Mouse (Mus musculus) yolk sac, embryonic 10.5 days (tissue): Measurements from ENCODE around the gene Phf21b.
"Not testable (repeated sequence)": the region's sequence is repeated elsewhere in the genome, so short reads cannot be mapped to it uniquely, and the experiment has no call there.

ENCODE experiments used
- DNase-seq: peaks from one replicate; pipeline ENCODE4 v3.0.0-alpha.2; 2017; ENCODE audit warnings: low spot score

Phf21b gene

DNA sequence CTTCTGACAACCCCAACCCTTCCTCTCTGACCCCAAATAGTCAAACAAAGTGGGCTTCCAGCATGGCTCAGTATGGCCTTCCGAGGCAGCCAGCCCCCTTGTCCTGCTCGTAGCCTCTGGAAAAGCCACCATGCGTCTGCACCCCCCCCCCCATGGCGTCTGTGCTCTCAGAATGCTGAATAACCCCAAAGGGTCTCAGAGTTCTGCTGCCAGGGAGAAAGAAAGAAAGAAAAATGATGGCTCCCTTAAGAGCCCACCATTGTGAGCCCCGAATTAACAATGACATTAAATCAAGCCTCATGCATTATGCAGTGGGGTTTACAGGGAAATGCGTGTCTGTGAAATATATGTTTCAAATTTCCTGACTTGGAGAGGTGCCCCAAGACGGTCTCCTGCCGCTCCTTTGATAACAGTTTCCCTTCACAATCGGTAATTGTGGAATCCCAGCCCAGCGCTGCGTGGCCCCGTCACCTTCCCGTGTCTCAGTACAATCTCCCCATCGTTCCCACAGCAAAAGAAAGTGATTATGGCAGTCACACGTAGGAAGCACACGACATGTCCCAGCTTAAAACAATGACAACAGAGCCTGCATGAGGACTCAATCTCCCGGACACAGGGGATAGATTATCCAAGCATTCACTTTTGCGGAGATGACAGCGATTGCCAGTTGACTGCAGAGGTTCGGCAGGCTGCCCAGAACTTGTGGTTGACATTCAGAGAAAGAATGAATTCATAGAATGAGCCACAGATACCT is 80.3 kb downstream of the Phf21b start:
- DNase-seq = no peak

DNA sequence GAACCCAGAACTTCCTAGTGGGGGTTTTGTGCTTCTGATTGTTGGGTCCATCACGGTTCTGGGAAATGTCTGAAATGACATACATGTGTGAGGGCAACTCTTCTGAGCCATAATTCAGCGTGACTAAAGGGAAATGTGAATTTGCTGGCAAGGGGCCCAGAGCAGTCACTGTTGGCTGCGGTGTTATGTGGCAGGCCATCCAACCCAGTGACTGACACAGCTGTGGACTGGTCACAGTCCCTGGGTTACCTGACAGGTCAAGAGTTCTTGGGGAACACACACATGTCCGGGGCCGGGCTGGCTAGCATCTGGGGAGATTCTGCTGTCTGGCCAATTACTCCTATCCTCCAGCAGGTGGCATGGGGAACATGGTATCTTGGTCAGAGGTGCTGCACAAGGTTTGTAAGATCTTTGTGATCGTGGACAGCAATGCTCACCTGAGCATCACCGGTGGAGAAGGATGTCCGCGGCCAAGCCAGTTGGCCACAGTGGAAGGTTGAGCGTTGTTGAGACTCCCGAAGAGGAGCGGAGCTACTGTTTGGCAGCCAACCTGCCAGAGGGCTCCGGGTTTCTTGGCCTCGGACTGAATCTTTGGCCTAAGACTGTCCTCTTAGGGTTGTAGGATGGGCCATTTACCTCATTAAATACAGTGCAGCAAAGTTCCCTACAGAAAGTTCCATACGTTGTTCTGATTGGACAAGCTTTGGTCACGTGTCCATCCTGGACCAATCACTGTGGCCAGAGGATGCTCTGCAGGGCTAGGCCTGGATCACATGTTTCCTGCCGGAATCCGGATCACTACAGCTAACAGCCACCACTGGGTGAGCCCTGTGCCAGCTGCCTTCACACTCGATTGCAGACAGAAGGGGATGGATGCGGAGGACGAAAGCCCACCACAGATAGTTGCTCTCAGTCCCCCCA is 83.4 kb downstream of the Phf21b start:
- no peak for DNase-seq

DNA sequence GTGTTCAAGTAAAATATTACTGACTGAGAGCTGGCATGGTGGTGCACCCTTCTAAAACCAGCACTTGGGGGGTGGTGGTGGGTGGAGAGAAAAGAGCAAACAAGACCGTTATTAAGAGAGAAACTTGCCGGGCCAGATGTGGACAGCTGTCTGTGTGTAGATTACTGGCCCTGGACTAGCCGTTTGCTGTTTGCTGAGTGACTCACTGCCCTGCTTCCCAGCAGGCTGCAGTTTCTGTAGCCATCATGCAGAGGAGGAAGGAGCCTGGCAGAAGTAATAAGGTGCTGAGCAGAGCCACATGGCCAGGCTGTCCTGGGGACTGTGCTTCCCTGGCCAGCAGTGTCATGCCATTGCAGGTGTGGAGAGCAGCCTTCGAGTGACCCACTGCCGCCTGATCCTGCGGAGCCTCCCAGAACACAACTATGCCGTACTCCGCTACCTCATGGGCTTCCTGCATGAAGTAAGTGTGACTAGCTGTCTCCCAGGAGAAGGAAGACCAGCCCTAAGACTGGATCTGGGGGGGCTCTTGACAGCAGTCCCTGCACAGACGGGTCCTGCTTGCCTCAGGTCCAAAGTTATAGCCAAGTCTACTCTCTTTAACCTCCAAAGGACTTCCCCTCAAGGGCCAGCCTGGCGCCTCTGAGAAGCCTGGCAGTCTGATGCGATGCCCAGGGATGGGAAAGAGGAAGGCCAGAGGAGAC is 86.1 kb downstream of the Phf21b start:
- no peak for DNase-seq

DNA sequence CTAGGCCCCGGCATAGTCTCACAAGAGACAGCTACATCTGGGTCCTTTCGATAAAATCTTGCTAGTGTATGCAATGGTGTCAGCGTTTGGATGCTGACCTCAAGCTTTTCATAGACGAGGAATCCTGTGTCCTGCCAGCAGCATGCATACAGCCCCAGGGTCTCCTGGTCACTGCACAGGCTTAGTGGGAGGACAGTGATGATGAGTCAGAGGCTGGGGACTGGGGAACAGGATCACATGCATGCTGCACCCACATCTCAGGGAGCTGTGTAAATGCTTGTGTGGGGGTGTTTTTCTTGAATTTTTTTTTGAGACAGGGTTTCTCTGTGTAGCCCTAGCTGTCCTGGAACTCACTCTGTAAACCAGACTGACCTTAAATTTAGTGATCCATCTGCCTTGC is 87.3 kb downstream of the Phf21b start:
- DNase-seq = not testable (repeated sequence)

DNA sequence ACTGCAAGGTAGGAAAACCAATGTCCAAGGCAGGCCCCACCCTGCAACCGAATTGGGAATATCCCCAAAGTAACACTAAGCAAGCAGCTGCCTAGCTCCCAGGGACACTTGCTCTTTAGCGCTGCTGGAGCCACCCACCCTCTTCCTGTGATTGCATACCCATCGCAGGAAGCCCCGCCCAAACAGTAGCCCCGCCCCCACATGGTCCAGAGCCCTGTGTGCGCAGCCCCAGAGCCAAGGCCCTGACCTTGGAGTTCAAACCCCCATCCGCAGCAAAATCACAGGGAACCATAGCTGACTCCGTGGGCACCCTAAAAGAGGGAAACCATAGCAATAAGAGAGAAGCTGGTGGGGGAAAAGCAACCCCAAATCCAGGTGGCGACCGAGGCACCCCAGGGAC is 89.2 kb downstream of the Phf21b start:
- DNase-seq = no peak

DNA sequence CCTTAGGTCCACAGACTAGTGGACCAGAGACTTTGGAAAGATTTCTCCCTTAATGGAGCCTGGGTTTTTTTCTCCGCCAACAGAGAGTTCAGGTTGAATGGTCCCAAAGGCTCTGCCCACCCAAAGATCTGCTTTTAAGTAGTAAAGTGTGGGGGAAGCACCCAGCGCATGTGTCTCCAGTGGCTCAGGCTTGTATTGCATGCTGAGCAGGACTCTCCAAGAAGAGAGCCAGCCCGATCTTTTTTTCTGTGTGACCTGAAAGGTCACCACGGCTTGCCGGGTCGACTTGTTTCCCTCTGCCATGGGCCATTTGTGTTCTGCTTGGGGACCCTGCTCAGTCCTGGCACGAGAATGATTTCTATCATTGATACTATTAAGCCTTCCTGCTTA is 92.4 kb downstream of the Phf21b start:
- no peak for DNase-seq

DNA sequence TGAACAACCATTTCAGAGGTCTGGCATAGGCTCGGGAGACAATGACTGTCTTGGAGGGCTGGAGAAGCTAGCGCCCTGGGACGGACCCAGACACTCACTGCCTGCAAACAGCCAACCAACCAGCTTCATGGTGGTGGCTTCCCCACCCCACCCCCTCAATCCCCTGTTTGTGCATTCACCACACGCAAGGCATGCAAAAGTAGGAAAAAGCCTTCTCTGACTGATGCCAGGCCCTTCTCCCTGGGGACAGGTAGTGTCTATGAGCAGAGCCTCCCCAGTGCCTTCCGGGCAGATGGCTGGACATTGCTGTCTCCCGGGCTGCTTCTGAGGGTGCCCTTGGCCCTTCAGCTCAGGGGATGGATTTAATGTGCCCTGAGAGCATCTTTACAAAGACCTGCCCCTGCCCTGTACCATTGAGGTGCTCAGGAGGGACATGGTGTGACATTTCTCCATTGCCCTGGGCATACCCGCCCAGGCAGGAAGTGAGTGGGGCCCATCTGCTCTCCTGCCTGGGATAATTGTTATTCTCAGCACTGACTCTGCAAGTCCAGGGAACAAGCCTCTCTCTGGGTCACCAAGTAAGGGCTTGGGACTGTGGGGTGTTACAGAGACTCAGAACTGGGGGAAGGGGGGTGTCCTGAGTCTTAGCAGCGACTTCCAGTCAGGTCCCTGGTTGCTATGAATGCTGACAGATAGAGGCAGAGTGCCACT is 93.0 kb downstream of the Phf21b start:
- no peak for DNase-seq

DNA sequence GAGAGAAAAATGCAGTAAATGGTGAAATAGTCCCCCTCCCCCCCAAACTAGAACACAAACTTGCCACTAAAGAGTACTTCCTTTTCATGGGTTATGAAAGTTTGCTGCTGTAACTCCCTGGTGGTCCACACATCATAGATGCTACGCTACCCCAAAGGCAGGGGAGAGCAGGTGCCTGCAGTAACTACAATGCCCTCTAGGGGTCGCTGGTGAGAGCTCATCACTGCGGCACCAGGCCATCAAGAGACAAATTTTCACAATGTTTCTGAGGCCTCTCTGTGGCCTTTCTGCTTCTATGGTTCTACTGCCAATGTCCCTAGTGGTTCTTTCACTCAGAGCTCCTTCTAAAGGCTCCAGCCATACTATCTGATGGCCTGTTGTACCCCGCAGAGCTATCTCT is 97.4 kb downstream of the Phf21b start:
- DNase-seq = no peak

DNA sequence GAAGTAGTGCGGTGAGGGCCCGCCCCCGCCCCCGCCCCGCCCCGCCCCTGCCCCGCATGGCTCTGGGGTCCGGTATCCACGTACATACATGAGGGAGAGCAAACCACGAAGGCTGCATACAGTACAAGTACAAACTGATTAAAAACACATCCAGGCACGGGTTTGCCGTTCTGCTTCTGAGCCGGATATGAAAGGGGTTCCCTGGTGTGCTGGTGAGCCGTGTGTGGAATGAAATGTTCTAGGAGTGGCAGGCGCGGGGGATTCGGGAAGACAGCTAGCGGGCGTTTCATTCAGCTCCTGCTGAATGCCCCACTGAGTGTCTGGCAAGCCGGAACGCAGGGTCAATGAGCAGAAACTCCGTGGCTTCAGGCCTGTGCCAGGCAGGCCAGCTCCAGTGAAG is 99.4 kb downstream of the Phf21b start:
- DNase-seq = no peak

DNA sequence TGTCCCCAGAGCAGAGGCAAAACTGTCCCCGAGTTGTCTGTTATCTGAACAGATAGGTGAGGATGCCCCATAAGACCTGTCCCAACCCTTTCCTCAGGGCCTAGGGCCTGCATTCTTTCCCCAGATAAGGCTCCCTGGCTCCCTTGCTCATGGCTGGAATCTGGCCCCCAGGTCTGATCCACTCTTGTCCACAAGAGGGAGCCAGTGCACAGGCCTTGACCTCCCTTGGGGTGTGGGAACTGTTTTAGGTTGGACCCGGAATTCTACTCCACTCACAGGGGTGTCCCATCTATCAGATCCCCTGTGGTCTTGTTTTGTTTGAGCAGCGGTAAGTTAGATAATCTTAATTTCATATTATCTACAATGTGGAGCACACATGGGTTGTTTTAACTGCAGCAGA is 100.9 kb downstream of the Phf21b start:
- DNase-seq = peak; percentile 68

DNA sequence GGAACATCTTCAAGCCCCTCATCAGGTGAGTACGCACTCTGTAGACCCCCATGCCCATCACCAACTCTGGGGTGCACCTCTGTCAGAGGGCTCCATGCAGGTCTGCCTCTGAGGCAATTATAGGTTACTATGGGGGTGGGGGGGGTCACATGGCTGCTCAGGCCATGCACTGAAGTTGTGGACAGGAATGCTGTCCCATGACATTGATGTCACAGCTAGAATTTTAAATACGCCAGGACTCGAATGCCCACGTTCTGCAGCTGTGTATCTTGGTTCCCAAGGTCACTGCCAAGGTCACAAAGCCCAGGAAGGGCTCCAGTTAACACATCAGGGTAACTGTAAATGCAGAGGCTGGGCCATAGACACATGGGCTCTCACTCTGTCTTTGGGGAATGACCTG is 110.0 kb downstream of the Phf21b start:
- DNase-seq = no peak

DNA sequence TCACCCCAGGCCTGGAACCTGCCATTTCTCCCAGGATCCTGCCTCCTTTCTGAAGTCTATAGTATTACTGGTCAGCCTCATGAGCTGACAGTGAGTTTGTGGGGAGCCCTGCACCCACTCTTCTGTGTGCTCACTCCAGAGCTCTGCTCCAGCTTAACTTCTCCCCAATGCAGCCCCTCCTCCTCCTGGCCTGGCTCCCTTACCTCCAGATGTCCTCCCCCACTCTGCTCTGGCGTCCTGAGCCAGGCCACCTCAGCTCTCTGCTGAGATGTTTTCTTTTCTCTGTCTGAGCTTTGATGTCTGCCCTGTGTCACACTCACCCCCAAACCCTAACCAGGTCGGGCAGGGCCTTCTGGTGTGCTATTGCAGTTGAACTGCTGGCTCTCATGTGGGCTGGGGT is 111.5 kb downstream of the Phf21b start:
- no peak for DNase-seq

DNA sequence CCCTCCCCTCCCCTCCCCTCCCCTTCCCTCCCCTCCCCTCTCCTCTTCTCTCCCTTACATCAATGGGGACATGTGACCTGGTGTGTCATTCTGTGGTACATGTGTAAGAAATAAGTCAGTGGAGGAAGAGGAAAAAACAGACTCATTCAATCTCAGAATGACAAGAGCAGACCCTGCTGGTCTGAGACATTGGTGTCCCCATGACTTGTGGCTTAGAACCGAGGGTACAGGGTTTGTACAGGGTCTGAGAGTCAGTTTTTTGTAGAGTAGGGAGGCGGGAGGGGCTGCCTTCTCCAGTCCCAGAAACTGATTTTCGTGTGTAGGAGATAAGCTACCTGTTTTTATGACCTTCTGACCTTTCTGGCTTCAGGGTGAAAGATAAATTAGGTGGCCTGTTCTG is 112.5 kb downstream of the Phf21b start:
- peak; percentile 86 for DNase-seq

DNA sequence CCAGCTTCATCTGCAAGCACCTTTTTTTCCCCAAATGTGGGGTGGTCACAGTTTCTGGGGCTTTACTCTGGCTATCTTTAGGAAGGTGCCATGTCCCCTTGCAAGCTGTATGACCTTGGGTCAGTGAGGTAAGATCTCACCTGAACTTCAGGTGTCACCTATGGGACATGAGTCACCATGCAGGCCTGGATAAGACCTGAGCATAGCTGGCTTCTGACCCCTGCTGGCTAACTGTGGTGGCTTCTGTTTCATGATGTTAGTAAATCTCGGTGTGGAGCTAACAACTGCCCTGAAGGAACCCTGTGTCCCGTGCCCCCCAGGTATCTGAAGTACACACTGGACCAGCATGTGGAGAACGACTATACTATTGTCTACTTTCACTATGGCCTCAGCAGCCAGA is 114.3 kb downstream of the Phf21b start:
- no peak for DNase-seq

DNA sequence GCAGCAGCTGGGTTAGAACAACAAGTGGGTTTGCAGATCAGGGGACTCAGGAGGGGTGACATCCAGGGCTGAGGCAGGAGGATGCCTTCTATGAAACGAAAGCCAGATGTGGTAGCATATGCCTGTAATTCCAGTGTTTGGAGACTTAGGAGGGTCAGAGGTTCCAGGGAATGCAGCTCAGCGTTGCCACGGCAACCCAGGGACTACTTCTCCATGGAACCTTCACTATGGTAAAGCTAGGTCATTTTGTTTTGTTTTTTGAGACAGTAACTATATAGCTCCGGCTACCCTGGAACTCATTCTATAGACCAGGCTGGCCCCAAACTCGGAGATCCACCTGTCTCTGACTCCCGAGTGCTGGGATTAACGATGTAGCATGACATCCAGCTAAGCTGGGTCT is 117.6 kb downstream of the Phf21b start:
- DNase-seq = no peak

DNA sequence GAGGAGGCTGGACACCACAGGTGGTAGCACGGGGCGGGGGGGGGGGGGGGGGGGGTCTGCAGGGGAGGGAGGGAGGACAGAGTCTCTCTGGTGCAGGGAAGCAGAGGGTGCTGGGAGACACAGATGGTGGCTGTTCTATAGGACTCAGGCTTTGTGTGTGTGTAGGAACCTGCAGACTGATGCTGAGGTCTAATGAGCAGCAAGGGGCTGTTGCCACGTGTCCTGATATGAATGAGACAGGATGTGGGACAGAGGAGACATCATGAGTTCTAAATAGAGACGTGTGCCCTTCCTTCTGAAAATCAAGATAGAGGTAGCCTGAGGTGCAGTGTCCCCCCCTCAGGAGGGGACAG is 118.9 kb downstream of the Phf21b start:
- DNase-seq = no peak

DNA sequence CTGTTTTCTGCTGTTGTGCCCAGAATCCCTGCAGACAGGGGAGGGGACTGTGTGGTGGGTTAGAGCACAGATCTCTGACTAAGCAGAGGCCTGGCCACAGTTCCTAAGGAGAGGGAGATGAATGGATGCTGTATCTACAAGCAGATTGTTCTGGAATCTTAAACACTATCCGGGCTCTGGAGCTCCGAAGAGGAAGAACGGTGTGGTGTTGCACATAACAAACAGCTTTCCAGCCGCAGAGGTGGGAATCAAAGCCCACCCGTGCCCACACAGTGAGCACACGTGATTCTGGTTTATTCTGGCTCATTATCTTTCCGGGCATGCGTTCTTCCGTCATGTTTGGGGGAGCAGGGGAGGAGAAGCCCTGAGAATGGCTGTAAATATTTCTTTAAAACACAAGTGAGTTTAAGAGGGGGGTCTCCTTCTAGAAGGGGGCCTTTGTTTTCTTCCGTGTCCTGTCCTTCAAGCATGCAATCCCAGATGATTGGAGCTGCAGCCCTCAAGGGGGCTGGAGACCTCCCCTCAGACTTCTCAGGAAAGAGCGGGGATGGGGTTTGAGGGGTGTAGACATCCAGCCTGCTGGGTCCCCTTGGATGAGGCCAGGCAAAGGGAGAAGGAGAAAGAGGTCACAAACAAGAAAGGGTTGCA is 119.4 kb downstream of the Phf21b start:
- no peak for DNase-seq
